Mouse (Mus musculus): ENCODE measurements around the gene Irf2.

The Irf2 gene

GRCm38 (mm10) chr8:46752986-46753385 is 13.5 kb downstream of the Irf2 start:
- in situ Hi-C loops (cut with MboI, MseI) = loop anchor here in 1 of 2 experiments (10.0 kb wide), 1 partner anchor 752 kb away; no protein-coding TSS in a partner anchor

- in situ Hi-C loops (cut with MboI, MseI) = loop anchor here in 1 of 2 experiments (10.0 kb wide), 1 partner anchor 750 kb away; no protein-coding TSS in a partner anchor
These were observed 14.8 kb downstream of the Irf2 start for GRCm38 (mm10) chr8:46754355-46754754.

DNA sequence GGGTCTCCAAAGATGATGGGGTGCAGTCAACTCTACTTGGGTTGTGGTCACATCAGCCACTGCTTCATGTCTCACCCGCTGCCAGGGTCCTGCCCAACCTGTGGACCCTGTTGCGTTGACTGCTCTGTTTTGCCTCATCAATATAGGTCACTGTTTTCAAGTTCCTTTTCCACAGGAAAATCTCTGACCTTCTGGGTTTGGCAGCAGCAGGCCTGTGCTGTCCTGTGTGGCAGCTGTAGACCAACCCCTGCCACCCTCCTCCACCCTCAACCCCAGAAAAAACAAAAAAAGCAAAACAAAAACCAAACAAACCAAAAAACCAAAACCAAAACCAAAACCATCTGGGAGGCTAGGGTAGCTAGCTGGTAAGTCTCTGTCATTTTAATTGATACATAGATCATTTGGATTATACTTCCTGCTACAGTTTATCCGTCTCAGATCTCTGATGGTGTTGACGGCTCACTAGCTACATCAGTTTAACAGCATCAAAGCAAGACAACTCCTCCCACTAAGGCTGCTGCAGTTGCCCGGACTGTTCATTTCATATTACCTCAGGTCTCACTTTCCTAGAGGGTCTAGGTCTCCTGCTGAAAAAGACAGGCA is 16.3 kb downstream of the Irf2 start:
- in situ Hi-C loops (cut with MboI, MseI) = loop anchor here in 1 of 2 experiments (10.0 kb wide), 1 partner anchor 749 kb away; no protein-coding TSS in a partner anchor

GRCm38 (mm10) chr8:46757613-46758012 is 18.1 kb downstream of the Irf2 start:
- in situ Hi-C loops (cut with MboI, MseI) = loop anchor here in 1 of 2 experiments (10.0 kb wide), 1 partner anchor 747 kb away; no protein-coding TSS in a partner anchor

DNA sequence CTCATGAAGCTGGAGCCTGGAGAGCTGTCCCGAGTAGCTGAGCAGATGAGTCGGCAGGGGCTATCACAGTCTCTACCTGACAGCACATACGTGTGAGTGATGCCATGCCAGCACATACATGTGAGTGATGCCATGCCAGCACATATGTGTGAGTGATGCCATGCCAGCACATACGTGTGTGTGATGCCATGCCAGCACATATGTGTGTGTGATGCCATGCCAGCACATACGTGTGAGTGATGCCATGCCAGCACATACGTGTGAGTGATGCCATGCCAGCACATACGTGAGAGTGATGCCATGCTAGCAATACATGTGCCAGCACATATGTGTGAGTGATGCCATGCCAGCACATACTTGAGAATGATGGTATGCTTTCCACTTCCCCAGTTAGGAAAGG is 18.6 kb downstream of the Irf2 start:
- in situ Hi-C loops (cut with MboI, MseI) = loop anchor here in 1 of 2 experiments (10.0 kb wide), 1 partner anchor 747 kb away; no protein-coding TSS in a partner anchor

GRCm38 (mm10) chr8:46758676-46759075 is 19.1 kb downstream of the Irf2 start:
- in situ Hi-C loops (cut with MboI, MseI) = loop anchor here in 1 of 2 experiments (10.0 kb wide), 1 partner anchor 746 kb away; no protein-coding TSS in a partner anchor

DNA sequence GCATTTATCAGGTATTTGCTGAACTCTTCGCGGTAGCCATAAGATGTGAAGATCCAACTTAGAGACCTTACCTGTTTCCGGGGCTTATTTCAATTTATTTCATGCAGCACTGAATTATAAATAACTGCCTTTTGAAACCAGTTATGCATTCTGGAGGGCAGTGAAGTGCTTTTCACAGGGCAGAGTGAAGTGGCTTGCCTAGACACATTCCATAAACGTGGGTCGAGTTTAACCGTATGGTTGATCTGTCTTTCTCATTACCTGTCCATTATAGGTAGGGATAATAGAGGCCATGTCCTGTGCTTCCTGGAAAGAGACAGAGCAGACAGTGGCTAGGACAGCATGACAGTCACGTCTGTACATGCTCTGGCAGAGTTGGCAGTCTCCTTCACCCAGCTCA is 20.0 kb downstream of the Irf2 start:
- in situ Hi-C loops (cut with MboI, MseI) = loop anchor here in 1 of 2 experiments (10.0 kb wide), 1 partner anchor 745 kb away; no protein-coding TSS in a partner anchor

GRCm38 (mm10) chr8:46760701-46761100 is 21.2 kb downstream of the Irf2 start:
- in situ Hi-C loops (cut with MboI, MseI) = no loop called here

- in situ Hi-C loops (cut with MboI, MseI) = no loop called here
These were observed 21.9 kb downstream of the Irf2 start for GRCm38 (mm10) chr8:46761454-46761853.

GRCm38 (mm10) chr8:46769408-46770180 is 30.1 kb downstream of the Irf2 start:
- in situ Hi-C loops (cut with MboI, MseI) = no loop called here

- in situ Hi-C loops (cut with MboI, MseI) = no loop called here
These were observed 31.5 kb downstream of the Irf2 start for GRCm38 (mm10) chr8:46770905-46771516.

DNA sequence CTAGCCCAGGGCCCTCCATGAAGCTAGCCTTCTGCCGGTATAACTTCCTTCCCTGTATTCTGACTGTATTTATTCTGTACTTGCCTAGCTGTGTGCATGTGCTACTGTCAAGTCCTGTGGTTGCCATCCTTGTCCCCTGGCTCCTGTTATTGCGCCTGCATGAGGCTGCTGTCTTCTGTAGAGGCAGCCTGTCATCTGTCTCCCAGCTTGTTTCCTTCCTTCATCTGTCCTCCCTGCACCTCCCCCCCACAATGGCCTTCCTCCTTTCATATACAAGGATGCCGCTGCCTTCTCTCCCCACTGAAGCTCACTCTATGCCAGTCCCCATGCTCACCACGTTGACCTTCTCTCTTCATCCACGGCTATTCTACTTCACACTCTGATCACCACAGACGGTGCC is 33.3 kb downstream of the Irf2 start:
- in situ Hi-C loops (cut with MboI, MseI) = no loop called here

- in situ Hi-C loops (cut with MboI, MseI) = no loop called here
These were observed 38.4 kb downstream of the Irf2 start for GRCm38 (mm10) chr8:46777760-46778460.

DNA sequence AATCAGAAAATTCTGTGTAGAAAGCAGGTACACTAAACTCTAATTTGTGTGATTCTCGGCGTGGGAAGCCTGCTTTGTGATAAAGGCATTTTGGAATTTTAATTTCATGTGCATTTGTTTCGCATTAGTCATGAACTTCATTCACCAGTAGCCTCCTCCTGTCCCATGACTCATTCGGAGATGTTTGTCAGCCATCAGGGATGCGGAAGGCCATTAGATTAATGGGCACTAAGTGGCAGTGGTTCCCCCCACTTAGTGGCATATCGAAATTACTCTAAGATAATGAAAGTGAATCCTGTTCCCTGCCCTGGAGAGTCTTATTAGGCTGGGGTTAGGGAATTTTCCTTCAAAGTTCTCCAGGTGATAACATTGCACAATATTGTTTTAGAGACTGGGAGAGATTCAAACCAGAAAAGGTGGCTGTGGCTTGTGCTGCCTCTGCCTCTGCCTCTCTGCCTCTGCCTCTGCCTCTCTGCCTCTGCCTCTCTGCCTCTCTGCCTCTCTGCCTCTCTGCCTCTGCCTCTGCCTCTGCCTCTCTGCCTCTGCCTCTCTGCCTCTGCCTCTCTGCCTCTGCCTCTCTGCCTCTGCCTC is 41.6 kb downstream of the Irf2 start:
- in situ Hi-C loops (cut with MboI, MseI) = no loop called here

DNA sequence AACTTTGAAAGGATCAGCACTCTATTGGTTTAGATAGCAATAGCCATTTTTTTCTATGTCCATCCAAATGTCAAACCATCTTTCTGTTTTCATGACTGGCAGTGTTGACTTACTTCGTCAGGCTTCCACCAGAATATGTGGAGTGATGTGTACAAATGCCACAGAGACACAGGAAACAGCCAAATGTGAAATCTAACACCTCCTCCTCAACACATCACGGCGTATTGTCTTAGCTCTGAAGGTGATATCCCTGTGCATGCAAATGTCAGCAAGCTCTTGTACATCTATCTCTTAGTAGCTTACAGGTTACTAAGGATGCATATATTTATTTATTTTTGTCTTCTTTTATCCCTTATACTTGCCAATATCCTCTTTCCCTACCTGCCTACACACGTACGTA is 42.7 kb downstream of the Irf2 start:
- in situ Hi-C loops (cut with MboI, MseI) = no loop called here

DNA sequence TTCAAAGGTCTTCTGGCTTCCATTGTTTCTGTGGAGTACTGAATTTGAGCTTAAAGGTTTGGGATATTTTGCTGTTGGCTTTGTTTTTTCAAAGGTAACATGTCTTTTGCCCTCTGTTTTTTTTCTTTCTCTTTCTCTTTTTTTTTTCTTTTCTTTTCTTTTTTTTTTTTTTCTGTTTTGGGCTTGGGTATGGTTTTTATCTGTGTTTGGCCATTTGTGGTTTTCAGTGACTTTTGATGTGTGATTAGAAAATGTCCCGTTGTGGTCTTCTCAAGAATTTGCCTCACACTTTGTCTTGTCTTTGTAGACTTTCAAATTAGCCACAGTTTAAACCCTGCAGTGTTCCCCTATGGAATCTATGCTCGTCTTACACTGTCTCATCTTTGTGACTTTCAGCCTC is 45.5 kb downstream of the Irf2 start:
- in situ Hi-C loops (cut with MboI, MseI) = no loop called here

GRCm38 (mm10) chr8:46785926-46786325 is 46.4 kb downstream of the Irf2 start:
- in situ Hi-C loops (cut with MboI, MseI) = no loop called here

- in situ Hi-C loops (cut with MboI, MseI) = no loop called here
These were observed 49.8 kb downstream of the Irf2 start for GRCm38 (mm10) chr8:46789091-46789881.

GRCm38 (mm10) chr8:46791664-46792371 is 52.3 kb downstream of the Irf2 start:
- in situ Hi-C loops (cut with MboI, MseI) = no loop called here

GRCm38 (mm10) chr8:46792653-46793052 is 53.1 kb downstream of the Irf2 start:
- in situ Hi-C loops (cut with MboI, MseI) = no loop called here

All from T-helper 17 cell (primary cell).